Mouse (Mus musculus) limb, embryonic 13.5 days (tissue): ENCODE data around the gene Msln. TPM values are rescaled to one million over a fixed set of nuclear protein-coding genes. Genes with fewer than 3 reads are reported as not detected.

Experiments
- ATAC-seq: fragments of 200-750 bp; cut with Nextera tagmentation; 2 replicates; pipeline ENCODE4 v1.8.0; 2017; ENCODE audit warnings: low read depth, moderate number of reproducible peaks, moderate TSS enrichment; ENCODE audit not compliant: low FRiP score
- H3K27ac ChIP-seq: fragments of 300-500 bp; sonication (generic); 2 replicates; pipeline ENCODE4 v1.5.1; 2015; ENCODE audit warnings: inconsistent platforms, mild to moderate bottlenecking, moderate library complexity
- H3K27me3 ChIP-seq: fragments of 300-500 bp; sonication (generic); 2 replicates; pipeline ENCODE4 v1.6.1; 2015; ENCODE audit warnings: mild to moderate bottlenecking, inconsistent platforms
- H3K36me3 ChIP-seq: fragments of 300-500 bp; sonication (generic); 2 replicates; pipeline ENCODE4 v1.6.1; 2015; ENCODE audit warnings: inconsistent platforms, mild to moderate bottlenecking, moderate library complexity
- H3K4me1 ChIP-seq: fragments of 300-500 bp; sonication (generic); 2 replicates; pipeline ENCODE4 v1.6.1; 2015; ENCODE audit warnings: inconsistent platforms
- H3K4me2 ChIP-seq: fragments of 300-500 bp; sonication (generic); replicated peaks from 2 replicates; pipeline ENCODE4 v1.6.1; 2015; ENCODE audit warnings: inconsistent platforms, mild to moderate bottlenecking, moderate library complexity
- H3K4me3 ChIP-seq: fragments of 300-500 bp; sonication (generic); 2 replicates; pipeline ENCODE4 v1.5.1; 2015; ENCODE audit warnings: moderate library complexity, mild to moderate bottlenecking, inconsistent platforms
- H3K9ac ChIP-seq: fragments of 300-500 bp; sonication (generic); 2 replicates; pipeline ENCODE4 v1.6.1; 2015; ENCODE audit warnings: mild to moderate bottlenecking, inconsistent platforms
- H3K9me3 ChIP-seq: fragments of 300-500 bp; sonication (generic); 2 replicates; pipeline ENCODE4 v1.6.1; 2016; ENCODE audit warnings: inconsistent platforms
- whole genome bisulfite sequencing: fragments of 180-500 bp; shearing (Covaris S2); methylation state at CpG from one replicate; pipeline ENCODE4 v1.1.7; 2015; 5-methylcytosine and 5-hydroxymethylcytosine counted together
- polyA plus RNA-seq: library from polyadenylated mRNA; unstranded; fragments of >200 nt; fragmentation: Nextera tagmentation; extraction: Ambion mirVana; gene quantifications from 2 replicates; pipeline ENCODE4 v1.2.1, GENCODE M21; 2015

Gene Msln
- polyA plus RNA-seq = not detected in 2 replicates

GRCm38 (mm10) chr17:25754241-25754640 lies at the start of gene Msln:
TSS of gene Msln (minus strand) at chr17:25754378.
- ATAC-seq = no peak

DNA sequence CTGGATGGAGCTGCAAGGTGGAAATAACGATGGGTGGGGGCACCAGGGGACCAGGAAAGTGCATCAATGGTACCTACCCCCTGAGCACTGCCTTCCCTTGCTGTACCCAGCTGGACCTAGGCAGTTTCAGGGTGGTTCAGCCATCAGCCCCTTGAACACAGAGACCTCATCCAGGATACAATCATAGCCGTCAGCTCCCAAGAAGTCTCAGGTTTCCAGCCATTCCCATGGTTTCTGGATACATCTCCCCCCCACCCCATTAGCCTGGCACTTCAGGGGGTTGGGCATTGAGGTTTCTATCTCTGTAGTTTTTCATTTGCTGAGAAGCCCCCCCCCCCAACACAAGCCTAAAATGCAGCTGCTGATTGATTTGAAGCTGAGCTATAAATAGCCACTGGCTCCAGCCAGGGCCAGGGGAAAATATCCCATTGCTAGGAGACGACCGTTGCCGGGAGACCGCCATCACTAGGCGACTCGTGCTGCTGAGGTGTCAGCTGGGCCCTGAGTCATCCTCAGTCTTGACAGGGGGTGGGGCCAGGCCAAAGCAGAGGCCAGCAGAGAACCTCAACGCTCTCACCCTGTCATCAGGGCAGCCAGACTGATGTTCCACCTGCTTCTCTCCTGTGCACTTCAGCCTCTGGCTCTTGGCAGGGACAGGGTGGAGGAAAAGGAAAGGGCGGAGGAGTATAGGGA lies 48.8 kb upstream of the Msln start:
- no peak for ATAC-seq
- peak overlapping the region; percentile 50; the same call in 1 of the 2 replicates for H3K9ac ChIP-seq

More at GRCm38 (mm10) chr17:25754241-25754640, at the start of gene Msln:
- Histone ChIP-seq H3K9ac (no peak within 1 kb of the TSS), H3K9me3 (no peaks in the 10 kb centered on the region), H3K36me3 (no peaks in the 10 kb centered on the region), H3K4me2 (no peak within 1 kb of the TSS), H3K27ac (no peak within 1 kb of the TSS), H3K4me1 (peaks cover 6% of the 10 kb centered on the region; the same call in 1 of the 2 replicates), H3K4me3 (no peak within 1 kb of the TSS), H3K27me3 (no peaks in the 10 kb centered on the region)
- 89% methylated on average over 9 of the region's 9 CpGs for WGBS

DNA sequence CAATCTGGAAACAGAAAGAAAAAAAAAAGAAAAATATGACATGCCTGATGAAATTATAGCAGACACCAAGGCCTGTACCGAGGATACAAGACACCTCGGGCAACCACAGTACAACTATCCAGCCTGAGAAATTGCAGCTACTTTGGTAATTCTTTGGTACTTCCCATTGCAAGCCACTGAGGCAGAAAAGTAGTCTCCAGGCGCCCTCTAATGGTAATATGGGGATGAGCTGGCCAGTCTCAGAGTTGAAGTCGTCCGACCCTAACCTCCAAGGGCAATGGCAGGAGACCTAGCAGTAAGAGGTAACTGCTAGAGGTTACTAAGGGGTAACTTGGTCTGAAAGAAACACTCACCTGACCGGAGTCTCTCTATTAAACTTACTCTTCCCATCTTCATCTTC lies 46.9 kb upstream of the Msln start:
- Histone ChIP-seq H3K4me3 (no peak overlapping the region), H3K27me3 (peaks cover 24% of the 10 kb centered on the region), H3K4me1 (peaks cover 14% of the 10 kb centered on the region), H3K36me3 (no peaks in the 10 kb centered on the region), H3K9ac (no peak overlapping the region), H3K9me3 (no peaks in the 10 kb centered on the region), H3K27ac (no peak overlapping the region), H3K4me2 (no peak overlapping the region)
- ATAC-seq = no peak
- 10% methylated on average over 6 of the region's 6 CpGs for WGBS

More for the DNA sequence above, 48.8 kb upstream of the Msln start:
- 11% methylated on average over 10 of the region's 10 CpGs for WGBS
- Histone ChIP-seq H3K27ac (no peak overlapping the region), H3K27me3 (peaks cover 38% of the 10 kb centered on the region), H3K4me1 (peaks cover 2% of the 10 kb centered on the region; the same call in 1 of the 2 replicates), H3K9me3 (no peaks in the 10 kb centered on the region), H3K36me3 (no peaks in the 10 kb centered on the region), H3K4me2 (no peak overlapping the region), H3K4me3 (no peak overlapping the region)

DNA sequence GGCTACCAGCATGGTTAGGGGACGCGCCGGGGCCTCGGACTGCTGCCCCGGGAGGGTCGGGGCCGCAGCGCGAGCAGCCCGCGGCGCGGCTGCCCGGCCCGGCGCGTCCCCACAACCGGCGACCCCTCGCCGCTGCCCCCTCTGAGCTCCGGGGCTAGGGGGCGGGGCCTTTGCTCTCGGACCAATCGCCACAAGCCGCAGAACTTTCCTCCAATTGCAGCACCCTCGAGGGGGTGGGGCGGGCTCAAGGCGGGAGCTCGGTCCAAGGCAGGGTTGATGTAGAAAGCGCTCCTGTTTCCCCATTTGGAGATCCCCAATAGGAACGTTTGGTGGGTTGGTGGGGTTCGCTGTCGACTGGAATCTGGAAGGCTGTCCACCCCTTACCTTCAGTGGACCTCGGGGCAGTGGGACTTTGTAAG lies 42.8 kb upstream of the Msln start, which contains the start of gene Metrn:
Gene Metrn, minus strand, starts transcription at position 186 of the 419 bp plus-strand sequence.
- peak within 1 kb of the TSS; percentile 77 for H3K4me3 ChIP-seq
- under 1% methylated on average over 35 of the region's 35 CpGs for WGBS

GRCm38 (mm10) chr17:25796211-25796771 lies 42.1 kb upstream of the Msln start:
- ATAC-seq = 0 out of 2 replicates have a peak, but pooled peaks have one; percentile 3
- peaks cover 1% of the 10 kb centered on the region; the same call in 1 of the 2 replicates for H3K27me3 ChIP-seq
- under 1% methylated on average over 37 of the region's 37 CpGs for WGBS
- H3K27ac ChIP-seq = peak overlapping the region; percentile 17; the same call in 1 of the 2 replicates
- peaks cover 45% of the 10 kb centered on the region for H3K4me1 ChIP-seq
- H3K9ac ChIP-seq = peak overlapping the region; percentile 81
- H3K4me2 ChIP-seq = peak overlapping the region; percentile 91
- H3K4me3 ChIP-seq = peak overlapping the region; percentile 77
- no peaks in the 10 kb centered on the region for H3K36me3 ChIP-seq
- no peaks in the 10 kb centered on the region for H3K9me3 ChIP-seq

More for the DNA sequence above, 42.8 kb upstream of the Msln start, which contains the start of gene Metrn:
- peaks cover 5% of the 10 kb centered on the region; the same call in 1 of the 2 replicates for H3K27me3 ChIP-seq
- no peaks in the 10 kb centered on the region for H3K36me3 ChIP-seq
- ATAC-seq = peak; percentile 85
- H3K4me2 ChIP-seq = peak within 1 kb of the TSS; percentile 91
- peak within 1 kb of the TSS; percentile 81 for H3K9ac ChIP-seq
- H3K9me3 ChIP-seq = no peaks in the 10 kb centered on the region
- H3K27ac ChIP-seq = peak within 1 kb of the TSS; percentile 17; the same call in 1 of the 2 replicates
- H3K4me1 ChIP-seq = peaks cover 39% of the 10 kb centered on the region

GRCm38 (mm10) chr17:25795609-25796092 lies 41.5 kb upstream of the Msln start, which contains the start of gene AC134908.4:
TSS of gene AC134908.4 (minus strand) at chr17:25795659.
- Histone ChIP-seq H3K4me1 (peaks cover 51% of the 10 kb centered on the region), H3K27me3 (no peaks in the 10 kb centered on the region), H3K36me3 (no peaks in the 10 kb centered on the region), H3K9ac (peak within 1 kb of the TSS; percentile 81), H3K4me2 (peak within 1 kb of the TSS; percentile 91), H3K9me3 (no peaks in the 10 kb centered on the region), H3K27ac (0 out of 2 replicates have a peak within 1 kb of the TSS, but pooled peaks have one; percentile 17), H3K4me3 (peak within 1 kb of the TSS; percentile 77)
- ATAC-seq = no peak
- 8% methylated on average over 6 of the region's 6 CpGs for WGBS

DNA sequence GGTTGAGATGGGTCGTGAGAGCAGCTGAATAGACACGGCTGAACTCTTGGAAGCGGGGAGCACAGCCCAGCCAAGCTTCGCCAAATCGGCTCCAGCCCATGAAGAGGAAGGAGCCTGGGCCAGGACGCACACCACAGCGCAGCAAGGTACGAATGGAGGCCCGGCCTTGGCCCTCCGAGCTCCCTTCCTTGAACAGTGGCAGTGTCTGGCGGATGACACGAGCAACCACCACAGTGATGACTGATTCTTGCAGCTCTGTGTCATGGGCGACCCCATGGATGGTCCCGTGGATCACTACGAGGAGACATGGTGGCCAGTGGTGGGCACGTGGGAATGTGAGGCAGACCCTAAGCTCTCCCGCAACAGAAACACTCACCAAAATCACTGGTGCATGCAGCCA lies 40.8 kb upstream of the Msln start:
- Histone ChIP-seq H3K36me3 (no peaks in the 10 kb centered on the region; the same call in 1 of the 2 replicates), H3K4me1 (peaks cover 54% of the 10 kb centered on the region), H3K4me2 (peak overlapping the region; percentile 91), H3K27ac (no peak overlapping the region), H3K27me3 (no peaks in the 10 kb centered on the region), H3K9ac (peak overlapping the region; percentile 81; the same call in 1 of the 2 replicates), H3K4me3 (0 out of 2 replicates have a peak overlapping the region, but pooled peaks have one; percentile 77), H3K9me3 (no peaks in the 10 kb centered on the region)
- ATAC-seq = no peak
- WGBS = 82% methylated on average over 17 of the region's 17 CpGs

DNA sequence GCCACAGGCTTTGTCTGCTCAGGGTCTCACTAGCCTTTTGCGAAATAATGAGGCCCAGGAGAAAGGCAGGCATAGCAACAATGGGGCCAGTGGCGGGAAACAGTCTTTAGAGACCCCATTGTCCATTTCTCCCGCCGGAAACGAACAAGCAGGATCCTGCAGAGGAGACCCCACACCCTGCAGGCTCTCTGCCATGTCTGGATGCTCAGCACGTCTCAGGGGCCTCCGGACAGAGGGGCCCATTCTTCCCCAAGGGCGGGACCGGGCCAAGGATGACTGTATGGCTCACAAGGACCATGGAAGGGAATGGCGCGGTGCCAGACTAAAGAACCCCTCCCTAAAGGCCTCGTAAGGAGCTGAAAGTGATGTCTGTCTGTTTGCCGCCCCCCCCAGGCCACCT lies 40.0 kb upstream of the Msln start:
- WGBS = 82% methylated on average over 13 of the region's 13 CpGs
- no peak for ATAC-seq
- Histone ChIP-seq H3K4me3 (no peak overlapping the region), H3K27me3 (no peaks in the 10 kb centered on the region), H3K9ac (no peak overlapping the region), H3K36me3 (peaks cover 8% of the 10 kb centered on the region), H3K4me1 (peaks cover 54% of the 10 kb centered on the region), H3K27ac (no peak overlapping the region), H3K9me3 (no peaks in the 10 kb centered on the region), H3K4me2 (no peak overlapping the region)

DNA sequence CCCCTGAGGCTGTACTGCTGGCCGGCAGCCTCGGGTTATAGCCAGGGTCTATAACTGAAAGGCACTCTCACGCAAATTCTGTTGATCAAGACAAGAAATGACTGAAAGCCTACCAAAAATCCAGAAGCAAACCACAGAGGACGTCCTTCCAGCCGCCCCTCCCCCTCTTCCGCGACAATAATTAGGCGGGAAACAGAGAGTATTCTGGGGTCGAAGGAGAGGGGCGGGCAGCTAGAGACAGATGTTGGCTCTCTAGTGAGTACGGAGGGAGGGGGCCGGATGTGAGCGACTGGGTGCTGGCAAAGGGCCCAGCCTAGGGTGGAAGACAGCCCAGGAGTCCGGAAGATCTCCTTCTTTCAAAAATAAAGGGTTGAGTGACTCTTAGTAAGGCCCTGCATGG lies 38.4 kb upstream of the Msln start, which contains the start of gene Fam173a:
Gene Fam173a, minus strand, starts transcription at position 287 of the 400 bp plus-strand sequence.
- Histone ChIP-seq H3K9ac (peak within 1 kb of the TSS; percentile 81), H3K27ac (peak within 1 kb of the TSS; percentile 91), H3K9me3 (no peaks in the 10 kb centered on the region), H3K36me3 (peaks cover 20% of the 10 kb centered on the region), H3K4me3 (peak within 1 kb of the TSS; percentile 87), H3K27me3 (no peaks in the 10 kb centered on the region), H3K4me1 (peaks cover 53% of the 10 kb centered on the region), H3K4me2 (peak within 1 kb of the TSS; percentile 92)
- ATAC-seq = peak; percentile 51
- 0% methylated on average over 14 of the region's 14 CpGs for WGBS

DNA sequence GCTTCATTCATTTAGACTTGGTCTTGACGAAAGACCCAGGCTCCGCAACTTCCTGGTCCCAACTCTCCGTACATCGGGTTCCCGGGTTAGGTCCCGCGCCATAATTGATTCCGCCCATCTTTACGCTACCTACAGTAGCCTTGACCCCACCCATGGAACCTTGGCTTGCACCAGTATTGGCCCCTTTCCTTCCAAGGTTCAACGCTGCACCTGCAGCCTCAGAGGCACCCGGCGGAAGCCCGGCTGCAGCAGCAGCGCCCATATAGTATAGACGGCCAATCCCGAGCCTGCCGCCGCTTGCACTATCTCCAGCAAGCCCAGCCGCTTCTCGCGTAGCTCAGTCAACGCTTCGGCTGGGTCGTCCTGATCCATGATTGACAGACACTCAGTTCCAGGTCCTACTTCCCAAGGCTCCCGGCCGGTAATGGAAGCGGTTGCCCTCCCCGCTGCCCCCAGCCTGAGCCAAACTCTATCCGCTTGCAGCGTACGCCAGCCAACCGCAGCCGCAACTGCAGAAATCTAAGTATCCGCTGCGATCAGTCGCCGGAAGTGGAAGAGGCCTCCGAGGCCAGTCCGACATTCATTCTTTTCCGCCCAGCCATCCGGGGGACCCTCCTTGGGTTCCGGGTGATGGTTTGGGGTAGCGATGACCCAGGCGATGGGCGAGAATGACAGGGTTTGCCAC lies 37.8 kb upstream of the Msln start:
- Histone ChIP-seq H3K36me3 (peaks cover 23% of the 10 kb centered on the region), H3K27ac (peak overlapping the region; percentile 91), H3K4me2 (peak overlapping the region; percentile 92), H3K4me1 (peaks cover 48% of the 10 kb centered on the region), H3K9me3 (no peaks in the 10 kb centered on the region), H3K27me3 (no peaks in the 10 kb centered on the region), H3K4me3 (peak overlapping the region; percentile 87), H3K9ac (peak overlapping the region; percentile 81)
- peak; percentile 57 for ATAC-seq
- under 1% methylated on average over 45 of the region's 45 CpGs for WGBS

GRCm38 (mm10) chr17:25791320-25791842 lies 37.2 kb upstream of the Msln start:
- Histone ChIP-seq H3K4me1 (peaks cover 47% of the 10 kb centered on the region), H3K36me3 (peaks cover 23% of the 10 kb centered on the region), H3K4me3 (peak overlapping the region; percentile 87), H3K4me2 (peak overlapping the region; percentile 92), H3K27ac (peak overlapping the region; percentile 91; the same call in 1 of the 2 replicates), H3K9ac (peak overlapping the region; percentile 81), H3K27me3 (no peaks in the 10 kb centered on the region), H3K9me3 (no peaks in the 10 kb centered on the region)
- WGBS = 27% methylated on average over 19 of the region's 19 CpGs
- ATAC-seq = 0 out of 2 replicates have a peak, but pooled peaks have one; percentile 2
